Mouse (Mus musculus): ENCODE measurements around the gene Slc12a6. TPM values are rescaled to one million over a fixed set of nuclear protein-coding genes. Genes with fewer than 3 reads are reported as not detected.

The Slc12a6 gene
- polyA plus RNA-seq, 1 experiment from 2014 or later: 6.9 TPM

- H3K27me3 ChIP-seq (replicated peaks; ENCODE audit: control insufficient read depth, insufficient read depth, low read length): no peaks in the 10 kb centered on the region
- peak within 1 kb of the TSS; percentile 79 for H3K4me2 ChIP-seq (replicated peaks; ENCODE audit: low read depth)
- WGBS: under 1% methylated on average over 36 of the region's 36 CpGs
- peak; percentile 50 for ATAC-seq
- peak within 1 kb of the TSS; percentile 73 for H3K27ac ChIP-seq (ENCODE audit: low read depth, low read length)
- peak; percentile 95 for TF ChIP-seq CTCF (IDR thresholded peaks at IDR 0.05; ENCODE audit: low read depth)
- H3K9me3 ChIP-seq (ENCODE audit: control insufficient read depth): no peaks in the 10 kb centered on the region
- H3K9ac ChIP-seq (ENCODE audit: low read depth, low read length): peak within 1 kb of the TSS; percentile 51
- no peaks in the 10 kb centered on the region for H3K36me3 ChIP-seq (ENCODE audit: control insufficient read depth, insufficient read depth)
- H3K4me3 ChIP-seq (ENCODE audit: low read depth, low read length): peak within 1 kb of the TSS; percentile 70
- no peaks in the 10 kb centered on the region; the same call in 1 of the 2 replicates for H3K4me1 ChIP-seq (replicated peaks; ENCODE audit: control insufficient read depth, insufficient read depth, low read length)
Observed at GRCm38 (mm10) chr2:112261748-112262653, 3.6 kb upstream of the Slc12a6 start, which contains the start of gene Nop10. Gene Nop10 (plus strand): TSS chr2:112261926.

DNA sequence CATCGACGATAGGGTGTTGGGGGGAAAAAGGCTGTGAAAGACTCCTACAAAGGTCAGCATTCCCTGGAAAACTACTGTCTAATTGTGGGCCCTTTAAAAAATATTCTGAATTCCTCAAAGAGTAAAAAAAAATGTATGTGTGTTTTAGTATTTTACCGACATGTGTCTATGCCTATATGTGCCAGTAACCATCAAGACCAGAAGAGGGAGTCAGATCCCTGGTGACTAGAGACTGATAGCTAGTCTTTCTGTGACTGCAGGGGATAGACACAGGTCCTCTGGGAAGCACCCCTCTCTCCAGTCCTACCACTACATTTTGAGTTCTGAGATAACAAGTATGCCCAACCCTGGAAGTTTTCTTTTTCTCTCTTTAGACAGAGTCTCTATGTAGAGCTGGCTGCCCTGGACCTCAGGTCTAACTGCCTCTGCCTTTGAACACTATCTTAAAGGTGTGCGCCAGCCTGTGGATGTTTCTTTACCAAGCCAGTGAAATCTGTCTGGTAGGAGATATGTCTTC, 2.8 kb upstream of the Slc12a6 start:
- 27% methylated on average over 4 of the region's 4 CpGs for WGBS
- H3K4me1 ChIP-seq (replicated peaks; ENCODE audit: control insufficient read depth, insufficient read depth, low read length): no peaks in the 10 kb centered on the region; the same call in 1 of the 2 replicates
- ATAC-seq: peak; percentile 12; the same call in 1 of the 2 replicates
- no peaks in the 10 kb centered on the region for H3K27me3 ChIP-seq (replicated peaks; ENCODE audit: control insufficient read depth, insufficient read depth, low read length)
- peak overlapping the region; percentile 51; the same call in 1 of the 2 replicates for H3K9ac ChIP-seq (ENCODE audit: low read depth, low read length)
- H3K4me2 ChIP-seq (replicated peaks; ENCODE audit: low read depth): peak overlapping the region; percentile 79
- H3K9me3 ChIP-seq (ENCODE audit: control insufficient read depth): no peaks in the 10 kb centered on the region
- peak overlapping the region; percentile 70 for H3K4me3 ChIP-seq (ENCODE audit: low read depth, low read length)
- TF ChIP-seq CTCF (IDR thresholded peaks at IDR 0.05; ENCODE audit: low read depth): peak; percentile 71
- no peaks in the 10 kb centered on the region for H3K36me3 ChIP-seq (ENCODE audit: control insufficient read depth, insufficient read depth)
- H3K27ac ChIP-seq (ENCODE audit: low read depth, low read length): no peak overlapping the region

GRCm38 (mm10) chr2:112264364-112264763, 1.3 kb upstream of the Slc12a6 start:
- no peak for TF ChIP-seq CTCF (IDR thresholded peaks at IDR 0.05; ENCODE audit: low read depth)

GRCm38 (mm10) chr2:112266242-112266592, 592 bp downstream of the Slc12a6 start, which contains the start of gene Gm21985:
Gene Gm21985 (plus strand): TSS chr2:112266314.
- no peaks in the 10 kb centered on the region for H3K36me3 ChIP-seq (ENCODE audit: control insufficient read depth, insufficient read depth)
- ATAC-seq: peak; percentile 6; the same call in 1 of the 2 replicates
- 3% methylated on average over 11 of the region's 11 CpGs for WGBS
- TF ChIP-seq CTCF (IDR thresholded peaks at IDR 0.05; ENCODE audit: low read depth): no peak
- H3K27me3 ChIP-seq (replicated peaks; ENCODE audit: control insufficient read depth, insufficient read depth, low read length): no peaks in the 10 kb centered on the region
- no peaks in the 10 kb centered on the region; the same call in 1 of the 2 replicates for H3K4me1 ChIP-seq (replicated peaks; ENCODE audit: control insufficient read depth, insufficient read depth, low read length)
- peak within 1 kb of the TSS; percentile 87 for H3K4me2 ChIP-seq (replicated peaks; ENCODE audit: low read depth)
- H3K9ac ChIP-seq (ENCODE audit: low read depth, low read length): peak within 1 kb of the TSS; percentile 78
- H3K9me3 ChIP-seq (ENCODE audit: control insufficient read depth): no peaks in the 10 kb centered on the region
- H3K4me3 ChIP-seq (ENCODE audit: low read depth, low read length): peak within 1 kb of the TSS; percentile 90
- H3K27ac ChIP-seq (ENCODE audit: low read depth, low read length): peak within 1 kb of the TSS; percentile 86

More at GRCm38 (mm10) chr2:112264364-112264763, 1.3 kb upstream of the Slc12a6 start:
- Histone ChIP-seq H3K4me3 (ENCODE audit: low read depth, low read length) (no peak overlapping the region), H3K4me2 (replicated peaks; ENCODE audit: low read depth) (no peak overlapping the region), H3K9me3 (ENCODE audit: control insufficient read depth) (no peaks in the 10 kb centered on the region), H3K27ac (ENCODE audit: low read depth, low read length) (no peak overlapping the region), H3K36me3 (ENCODE audit: control insufficient read depth, insufficient read depth) (no peaks in the 10 kb centered on the region), H3K4me1 (replicated peaks; ENCODE audit: control insufficient read depth, insufficient read depth, low read length) (no peaks in the 10 kb centered on the region; the same call in 1 of the 2 replicates), H3K9ac (ENCODE audit: low read depth, low read length) (no peak overlapping the region), H3K27me3 (replicated peaks; ENCODE audit: control insufficient read depth, insufficient read depth, low read length) (no peaks in the 10 kb centered on the region)
- WGBS: 78% methylated on average over 4 of the region's 4 CpGs
- no peak for ATAC-seq

DNA sequence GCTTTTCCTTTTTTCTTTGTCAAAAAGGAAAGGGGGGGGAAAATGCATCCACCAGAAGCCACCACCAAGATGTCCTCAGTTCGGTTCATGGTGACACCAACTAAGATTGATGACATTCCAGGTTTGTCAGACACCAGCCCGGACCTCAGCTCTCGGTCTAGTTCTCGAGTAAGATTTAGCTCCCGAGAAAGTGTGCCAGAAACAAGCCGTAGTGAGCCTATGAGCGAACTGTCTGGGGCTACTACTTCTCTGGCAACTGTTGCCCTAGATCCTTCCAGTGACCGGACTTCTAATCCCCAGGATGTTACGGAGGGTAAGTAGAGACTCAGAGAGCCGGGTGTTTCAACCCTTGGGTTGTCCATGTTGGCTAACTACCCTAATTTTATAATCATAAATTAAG, 1.2 kb downstream of the Slc12a6 start:
- no peak for ATAC-seq
- Histone ChIP-seq H3K36me3 (ENCODE audit: control insufficient read depth, insufficient read depth) (no peaks in the 10 kb centered on the region), H3K9ac (ENCODE audit: low read depth, low read length) (no peak overlapping the region), H3K9me3 (ENCODE audit: control insufficient read depth) (no peaks in the 10 kb centered on the region), H3K4me1 (replicated peaks; ENCODE audit: control insufficient read depth, insufficient read depth, low read length) (no peaks in the 10 kb centered on the region; the same call in 1 of the 2 replicates), H3K27ac (ENCODE audit: low read depth, low read length) (no peak overlapping the region), H3K4me2 (replicated peaks; ENCODE audit: low read depth) (peak overlapping the region; percentile 87), H3K27me3 (replicated peaks; ENCODE audit: control insufficient read depth, insufficient read depth, low read length) (no peaks in the 10 kb centered on the region), H3K4me3 (ENCODE audit: low read depth, low read length) (peak overlapping the region; percentile 90)
- TF ChIP-seq CTCF (IDR thresholded peaks at IDR 0.05; ENCODE audit: low read depth): no peak
- WGBS: 45% methylated on average over 10 of the region's 10 CpGs
